In genomic region chr7:141336296-141336695, GRCm38 (mm10) we compare ENCODE assay signal across 25 mouse cellular contexts. TPM values are rescaled to one million over a fixed set of nuclear protein-coding genes. Genes with fewer than 3 reads are reported as not detected.
A peak's percentile ranks its signal among the peaks of the same experiment; 100 is the strongest.
DNase-seq lines count a peak whose midpoint lies in the region; TF ChIP-seq lines count a peak whose summit lies in the region.
"Had no signal": no experiment of that assay in that cellular context is flagged by ENCODE, and none has a peak within 500 bp of the region (broad histone marks: within the 10 kb centered on the region; RNA-seq: fewer than 3 reads in every experiment).

No protein-coding gene starts in this region.

- H3K4me3 ChIP-seq in layer of hippocampus, adult 2 months: no peak overlapping the region
- H3K4me3 ChIP-seq: embryonic facial prominence, embryonic 10.5 days; embryonic facial prominence, embryonic 13.5 days; erythroblast, embryonic 14.5 days; forebrain, embryonic 10.5 days; forebrain, embryonic 13.5 days; heart, embryonic 15.5 days had no signal

- DNase-seq in cerebellum, adult 11-12 months: peak; percentile 47
- no peak for DNase-seq in cerebellum, postnatal 36 days
- peak; percentile 87 for DNase-seq in heart, adult 11 months
- DNase-seq in heart, postnatal 10 days: no peak
- no peak for DNase-seq in layer of hippocampus, adult 2 months (ENCODE audit: low spot score in 2 of 2)
- no peak for DNase-seq in layer of hippocampus, adult 9-10 months (ENCODE audit: low spot score)
- peak; percentile 37 for DNase-seq in testis, postnatal 10 days (ENCODE audit: low spot score)
- DNase-seq in testis, postnatal 14 days (ENCODE audit: low spot score): no peak
- DNase-seq: adrenal gland, adult 8-10 months; adrenal gland, postnatal 25 days; embryo, embryonic 11 days; gastrocnemius, postnatal 10 days; gastrocnemius, postnatal 36 days; heart, postnatal 14 days; heart, postnatal 4 days had no signal

- TF ChIP-seq CTCF in layer of hippocampus, adult 2 months (conservative IDR thresholded peaks at IDR 0.05): no peak

- intact Hi-C loops in heart, postnatal 10 days (cut with DNase I): no loop called here

- H3K27ac ChIP-seq in layer of hippocampus, adult 2 months: peak overlapping the region; percentile 74; the same call in 1 of the 2 replicates
- H3K27ac ChIP-seq: embryonic facial prominence, embryonic 10.5 days; embryonic facial prominence, embryonic 13.5 days; forebrain, embryonic 10.5 days; forebrain, embryonic 13.5 days; heart, embryonic 15.5 days; hindbrain, embryonic 14.5 days; hindbrain, postnatal 0 days had no signal

RNA-seq across cellular contexts. Expression of gene Eps8l2, which starts 2.4 kb away (rescaled TPM):
- 1 to 10 TPM; 2.8 to 3.0 TPM for total RNA-seq in heart, postnatal 10 days (2021)
- 1 to 10 TPM; 4.9 to 5.1 TPM for total RNA-seq in layer of hippocampus, adult 2 months (2021)
- total RNA-seq: granulocyte monocyte progenitor cell, adult 5-6 weeks had no signal

RNA-seq across cellular contexts. Expression of gene Tmem80, which starts 8.8 kb away (rescaled TPM):
- 10 to 100 TPM; 13.5 to 14.7 TPM for total RNA-seq in heart, postnatal 10 days (2021)
- total RNA-seq in layer of hippocampus, adult 2 months (2021): 10 to 100 TPM; 32.9 to 33.7 TPM

RNA-seq across cellular contexts. Expression of gene Deaf1, which starts 8.8 kb away (rescaled TPM):
- 10 to 100 TPM; 25.0 to 27.0 TPM for total RNA-seq in heart, postnatal 10 days (2021)
- 10 to 100 TPM; 74.1 to 77.0 TPM for total RNA-seq in layer of hippocampus, adult 2 months (2021)

RNA-seq across cellular contexts. Expression of gene Drd4, which starts 44.5 kb away (rescaled TPM):
- total RNA-seq in heart, postnatal 10 days (2021): not detected
- total RNA-seq in layer of hippocampus, adult 2 months (2021): under 1 TPM; 0.20 to 0.23 TPM
- total RNA-seq: adrenal gland, postnatal 25 days; gastrocnemius, adult 18-20 months; gastrocnemius, postnatal 36 days; granulocyte monocyte progenitor cell, adult 5-6 weeks; heart, postnatal 14 days; heart, postnatal 4 days had no signal

RNA-seq across cellular contexts. Expression of gene Taldo1, which starts 55.7 kb away (rescaled TPM):
- total RNA-seq in heart, postnatal 10 days (2021): 100 to 1,000 TPM; 137 to 155 TPM
- 100 to 1,000 TPM; 111 to 114 TPM for total RNA-seq in layer of hippocampus, adult 2 months (2021)

Comparison
In these comparisons a context has a peak if more than half of its experiments do, and no peak if none do; other contexts are left out.
1. DNase-seq: peak in cerebellum, adult 11-12 months (single experiment), heart, adult 11 months (single experiment) and testis, postnatal 10 days (single experiment); none in cerebellum, postnatal 36 days (0 of 2), heart, postnatal 10 days (0 of 2), layer of hippocampus, adult 2 months (0 of 2), layer of hippocampus, adult 9-10 months (single experiment) and testis, postnatal 14 days (single experiment).